Mouse (Mus musculus) T-cell, adult 2 months (primary cell): Measurements from ENCODE around the gene Plekha8.
A peak's percentile ranks its signal among the peaks of the same experiment; 100 is the strongest.

Experiments
- DNase-seq: peaks from one replicate; pipeline ENCODE4 v3.0.0; 2022; ENCODE audit warnings: low spot score

Plekha8 gene

DNA sequence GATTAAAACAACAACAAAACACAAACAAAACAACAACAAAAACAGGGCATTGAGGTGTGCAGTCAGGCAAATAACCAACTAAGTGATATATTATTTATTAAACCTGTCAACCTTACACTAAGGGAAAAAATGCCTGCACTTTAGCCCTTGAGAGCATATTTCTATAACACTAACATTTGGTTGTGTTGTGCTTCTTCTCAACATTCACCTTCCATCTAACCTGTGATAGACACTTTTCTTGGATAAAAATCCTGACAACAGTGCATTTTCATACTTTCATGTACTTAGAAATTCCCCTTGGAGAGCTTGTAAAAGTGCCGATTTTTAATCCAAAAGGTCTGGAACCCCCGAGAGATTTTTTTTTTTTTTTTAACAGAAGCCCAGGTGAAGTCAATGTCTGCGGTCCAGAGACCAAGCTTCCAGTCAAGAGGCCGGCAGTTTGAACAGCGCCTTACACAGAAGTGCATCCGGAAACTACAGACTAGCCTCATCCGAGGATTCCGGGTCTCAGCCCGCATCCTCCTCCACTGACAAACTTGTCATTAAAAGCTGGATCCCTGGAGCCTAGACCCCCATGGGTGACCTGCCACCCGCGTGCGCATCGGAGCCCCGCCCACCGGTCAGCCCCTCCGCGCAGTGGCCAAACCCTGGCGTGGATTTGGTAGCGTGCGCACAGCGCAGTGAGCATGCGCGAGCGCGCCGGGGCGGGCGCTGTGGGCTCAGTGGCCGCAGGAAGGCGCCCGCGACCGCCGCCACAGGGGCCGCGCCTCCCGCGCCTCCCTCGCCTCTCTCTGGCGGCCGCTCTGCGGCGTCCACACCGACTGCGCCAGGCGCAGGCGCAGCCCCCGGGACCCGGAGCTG is at the start of gene Plekha8:
Plekha8 (plus strand) TSS at position 643 of the 861 bp plus-strand sequence.
- DNase-seq: peak; percentile 78

DNA sequence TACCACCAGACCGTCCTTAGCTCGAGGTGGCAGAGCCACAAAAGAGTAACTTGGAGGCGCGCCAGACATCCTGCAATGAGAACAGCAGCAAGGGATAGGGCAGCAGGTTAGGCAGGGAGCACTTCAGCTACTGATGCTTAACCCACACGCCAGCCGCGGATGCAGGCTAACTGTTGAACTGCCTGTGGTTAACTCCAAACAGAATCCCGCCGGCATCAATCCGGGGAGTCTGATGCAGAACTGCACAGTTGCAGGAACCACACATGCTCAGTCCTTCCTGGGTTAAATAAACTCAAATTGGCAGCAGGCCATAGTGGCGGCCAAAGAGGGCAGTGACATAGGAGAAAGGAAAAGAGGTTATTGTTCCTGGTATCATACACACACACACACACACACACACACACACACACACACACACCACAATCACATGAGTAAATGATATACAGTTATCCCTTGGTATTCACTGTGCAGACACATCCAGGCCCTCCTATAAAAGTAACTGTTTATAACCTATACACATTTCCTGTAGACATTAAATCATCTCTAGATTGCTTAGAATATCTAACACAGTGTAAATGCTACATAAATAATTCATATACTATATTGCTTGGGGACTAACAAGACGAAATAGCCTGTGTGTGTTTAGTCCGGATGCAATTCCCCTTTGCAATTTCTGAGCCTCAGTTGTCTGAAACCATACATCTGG is 46.4 kb upstream of the Plekha8 start:
- DNase-seq: no peak

DNA sequence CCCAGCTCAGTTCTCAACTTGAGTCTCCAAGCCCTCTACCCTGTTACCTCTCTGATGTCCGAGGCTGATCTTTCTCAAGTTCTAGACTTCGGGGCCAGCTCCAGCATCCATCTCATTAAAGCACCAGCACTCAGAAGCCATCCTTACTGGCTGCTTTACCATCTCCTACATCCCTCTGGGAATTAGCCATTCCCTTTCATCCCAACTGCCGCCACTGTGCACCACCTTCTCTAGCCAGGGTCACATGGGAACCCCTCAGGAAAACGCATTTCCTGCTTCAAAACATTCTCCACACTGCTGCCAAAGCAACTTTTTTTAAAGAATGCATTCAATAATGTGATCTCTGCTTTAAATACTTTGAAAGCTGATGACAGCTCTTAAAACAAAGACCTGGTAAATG is 45.6 kb upstream of the Plekha8 start:
- no peak for DNase-seq

DNA sequence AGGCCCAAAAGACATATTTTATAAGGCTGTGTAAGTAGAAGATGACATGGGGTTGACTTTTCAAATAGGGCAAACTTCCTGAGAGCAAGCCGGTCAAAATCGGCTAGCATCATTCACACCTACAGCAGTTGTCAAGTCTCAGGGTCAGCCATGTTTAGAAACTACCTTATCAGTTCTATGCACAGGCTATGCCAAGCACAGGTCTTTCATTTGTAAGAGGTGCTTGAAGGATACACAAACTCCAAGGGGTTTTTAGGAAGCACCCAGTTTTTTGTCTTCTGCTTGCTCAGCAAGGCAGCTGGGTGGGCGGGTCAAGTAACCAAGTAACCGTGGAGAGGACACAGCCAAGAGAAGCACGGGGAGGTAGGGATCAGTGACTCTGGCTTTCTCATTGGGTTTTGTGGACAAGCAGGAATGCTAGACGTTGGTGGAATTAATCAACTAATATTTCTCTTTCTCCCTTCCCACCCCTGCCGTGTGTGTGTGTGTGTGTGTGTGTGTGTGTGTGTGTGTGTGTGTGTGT is 44.0 kb upstream of the Plekha8 start:
- DNase-seq: no peak

DNA sequence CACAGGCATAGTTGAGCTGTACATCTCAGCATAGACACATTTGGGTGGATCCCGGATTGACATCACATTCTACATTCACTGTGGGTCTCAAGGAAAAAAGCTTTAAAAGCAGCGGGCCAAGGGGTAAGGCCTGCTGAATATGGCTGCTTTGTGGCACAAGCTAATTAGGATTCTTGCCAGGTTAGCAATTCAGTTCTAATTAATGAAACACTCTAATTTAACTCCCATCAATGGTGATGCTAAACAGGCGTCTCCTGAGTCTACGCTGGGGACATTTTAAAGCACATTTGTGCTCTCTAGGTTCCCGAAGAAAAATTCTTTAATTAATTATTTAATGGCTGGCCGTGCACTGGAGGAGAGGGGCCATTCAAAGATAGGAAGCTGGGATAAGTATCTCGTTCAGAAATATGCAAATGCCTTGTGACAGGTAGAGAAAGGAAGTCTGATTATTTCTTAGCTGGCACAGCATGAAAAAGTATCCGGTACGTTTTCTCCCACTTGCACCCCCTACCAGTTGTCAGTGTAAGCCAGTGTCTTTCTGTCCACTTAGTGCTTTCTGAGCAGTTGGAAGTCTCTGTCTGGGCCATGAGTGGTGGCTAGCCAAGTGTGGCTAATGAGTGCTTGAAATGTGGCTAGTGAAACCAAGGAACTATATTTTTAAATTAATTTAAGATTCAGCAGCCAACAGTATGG is 42.0 kb upstream of the Plekha8 start:
- DNase-seq: no peak

DNA sequence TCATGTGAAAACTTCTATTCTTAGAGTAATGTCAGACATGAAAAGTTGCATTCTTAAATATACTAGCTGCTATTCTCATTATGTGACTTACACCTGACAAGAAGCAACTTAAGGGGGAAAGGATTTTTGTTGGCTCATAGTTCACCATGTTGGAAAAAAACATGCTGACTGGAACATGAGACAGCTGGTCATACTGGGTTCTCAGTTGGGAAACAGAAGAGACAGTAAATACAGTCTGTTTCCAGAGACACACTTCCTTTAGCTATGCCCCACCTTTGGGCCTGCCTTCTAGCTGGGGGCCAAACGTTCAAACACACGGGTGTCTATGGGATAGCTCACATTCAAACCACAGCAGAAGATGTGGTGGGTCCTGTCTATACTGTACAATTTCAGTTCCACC is 41.3 kb upstream of the Plekha8 start:
- no peak for DNase-seq

DNA sequence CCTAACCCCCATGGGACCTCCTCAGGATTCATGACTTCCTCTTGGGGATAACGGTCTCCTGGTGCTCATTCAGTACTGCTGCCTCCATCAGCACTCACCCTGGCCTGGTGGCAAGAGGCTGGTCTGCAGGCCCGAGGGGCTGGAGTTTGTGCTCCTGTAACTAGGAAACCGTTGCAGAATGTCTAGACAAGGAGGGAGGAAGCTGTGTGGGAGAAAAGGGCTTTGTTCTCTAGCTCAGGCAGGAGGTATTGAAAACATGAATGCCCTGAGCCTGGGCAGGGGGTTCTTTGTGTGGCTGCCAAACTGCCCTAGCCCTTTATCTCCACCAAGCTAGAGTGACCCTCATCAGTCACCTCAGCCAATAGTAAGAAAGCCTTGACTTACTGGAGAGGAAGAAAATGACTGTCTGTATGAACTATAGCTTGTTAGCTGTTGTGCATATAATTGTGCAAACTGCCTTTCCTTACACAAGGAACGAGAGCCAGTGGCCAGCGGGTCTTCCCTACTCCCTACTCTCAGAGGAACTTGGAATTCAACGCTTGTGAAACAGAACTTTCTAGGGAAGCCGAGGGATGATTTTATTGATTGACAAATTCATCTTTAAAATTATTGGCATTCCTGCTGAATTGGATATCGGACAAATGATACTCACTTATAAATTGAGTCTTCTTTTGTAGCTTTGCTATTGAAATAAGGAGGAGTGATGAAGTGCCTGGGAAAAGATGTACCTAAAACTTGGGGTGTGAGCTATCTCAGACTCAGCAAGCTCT is 40.4 kb upstream of the Plekha8 start:
- no peak for DNase-seq

DNA sequence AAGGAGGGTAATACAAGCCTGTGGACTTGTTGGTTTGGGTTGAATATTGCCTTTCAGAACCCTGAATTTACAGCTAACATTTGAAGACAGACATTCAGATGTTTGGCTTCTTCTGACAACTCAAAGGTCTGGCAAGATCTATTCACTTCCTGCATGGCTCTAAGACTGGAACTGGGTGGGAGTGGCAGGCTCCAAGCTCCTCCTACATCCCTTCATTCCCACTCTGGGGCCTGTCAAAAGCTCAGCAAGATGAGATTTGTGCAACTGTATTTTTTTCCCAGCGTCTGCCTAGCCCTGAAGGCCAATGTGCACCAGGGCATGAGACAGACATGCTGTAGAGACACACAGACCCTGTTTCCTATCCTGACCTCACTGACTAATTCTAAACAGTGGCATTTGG is 39.1 kb upstream of the Plekha8 start:
- DNase-seq: no peak

DNA sequence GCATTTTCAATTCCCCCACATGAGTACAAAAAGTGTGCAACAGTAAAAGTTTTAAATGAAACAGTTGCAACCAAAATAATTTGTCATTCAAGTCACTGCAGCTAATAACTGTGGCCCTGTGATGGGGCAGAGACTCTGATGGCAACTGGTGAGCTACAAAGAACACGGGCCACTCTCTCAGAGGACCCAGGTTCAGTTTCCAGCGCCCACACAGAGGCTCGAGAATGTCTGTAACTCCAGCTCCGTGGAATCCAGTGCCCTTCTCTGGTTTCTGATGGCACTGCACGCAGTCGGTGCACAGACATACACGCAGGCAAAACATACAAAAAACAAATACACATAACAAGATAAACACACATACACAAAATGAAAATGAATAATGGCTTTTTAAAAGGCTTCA is 37.2 kb upstream of the Plekha8 start:
- DNase-seq: no peak

DNA sequence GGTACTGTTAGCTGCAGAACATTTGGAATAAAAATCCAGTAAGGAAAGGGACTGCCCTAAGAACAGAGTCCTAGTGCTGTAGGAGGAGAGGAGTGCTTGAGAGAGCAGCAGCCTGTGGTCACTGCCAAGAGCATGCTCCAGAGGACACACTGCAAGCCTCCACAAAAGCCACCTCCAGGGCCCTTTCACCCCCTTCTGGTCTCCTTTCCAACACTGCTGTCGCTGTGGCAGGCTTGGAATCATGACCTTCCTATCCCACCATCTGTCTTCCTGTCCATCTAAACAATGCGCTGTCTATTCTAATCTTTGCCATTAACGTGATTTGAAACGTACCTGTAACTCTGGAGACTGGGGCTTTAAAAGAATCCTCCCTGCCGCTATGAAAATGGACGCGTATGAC is 36.4 kb upstream of the Plekha8 start:
- no peak for DNase-seq

DNA sequence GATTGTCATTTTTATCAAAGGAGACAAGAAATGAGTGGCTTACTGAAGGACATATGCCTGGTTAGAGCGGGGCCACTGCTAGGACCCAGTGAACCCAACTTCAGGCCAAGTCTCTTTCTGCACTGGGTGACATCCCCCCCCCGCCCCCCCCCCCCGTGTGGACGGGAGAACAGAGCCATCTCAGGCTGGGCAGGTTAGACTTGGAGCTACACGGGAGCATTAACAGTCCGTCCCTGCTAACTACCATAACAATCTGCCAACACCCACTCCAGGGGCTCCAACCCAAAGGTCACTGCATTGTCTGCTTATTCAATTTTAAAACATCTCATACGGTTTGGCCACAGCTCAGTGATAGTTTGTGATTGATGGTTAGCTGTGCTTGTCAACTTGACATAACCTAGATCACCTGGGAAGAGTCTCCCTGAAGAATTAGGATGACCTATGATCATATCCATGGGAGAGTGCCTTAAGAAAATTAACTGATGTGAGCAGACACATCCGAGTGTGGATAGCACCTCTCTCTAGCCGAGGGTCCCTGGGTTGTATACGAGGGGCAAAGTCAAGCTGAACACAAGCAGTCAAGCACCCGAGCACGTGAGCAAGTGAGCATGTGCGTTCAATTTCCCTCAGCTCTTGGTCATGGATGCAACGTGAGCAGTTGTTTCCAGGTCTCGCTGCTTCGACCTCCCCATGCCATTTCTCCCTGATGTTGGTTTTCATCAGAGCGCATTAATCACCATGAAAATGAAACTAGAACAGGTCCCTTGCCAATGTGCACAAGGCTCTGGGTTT is 32.7 kb upstream of the Plekha8 start:
- no peak for DNase-seq

DNA sequence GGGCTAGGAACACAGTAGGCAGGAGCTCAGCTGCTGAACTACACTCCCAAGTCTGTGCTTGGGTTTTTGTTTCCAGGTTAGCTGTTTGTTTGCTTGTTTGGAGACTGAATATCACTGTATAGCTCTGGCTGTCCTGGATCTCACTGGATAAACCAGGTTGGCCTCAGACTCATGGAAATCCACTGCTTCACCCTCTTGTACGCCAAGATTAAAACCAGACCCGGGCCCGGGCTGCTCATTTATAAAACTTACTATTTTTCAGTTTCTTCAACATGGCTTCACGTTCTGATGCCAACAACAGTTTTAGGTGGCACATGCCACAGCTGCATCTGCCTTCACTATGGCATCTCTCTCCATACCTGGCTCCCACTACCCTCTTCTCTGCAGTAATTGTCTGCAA is 31.4 kb upstream of the Plekha8 start:
- no peak for DNase-seq

DNA sequence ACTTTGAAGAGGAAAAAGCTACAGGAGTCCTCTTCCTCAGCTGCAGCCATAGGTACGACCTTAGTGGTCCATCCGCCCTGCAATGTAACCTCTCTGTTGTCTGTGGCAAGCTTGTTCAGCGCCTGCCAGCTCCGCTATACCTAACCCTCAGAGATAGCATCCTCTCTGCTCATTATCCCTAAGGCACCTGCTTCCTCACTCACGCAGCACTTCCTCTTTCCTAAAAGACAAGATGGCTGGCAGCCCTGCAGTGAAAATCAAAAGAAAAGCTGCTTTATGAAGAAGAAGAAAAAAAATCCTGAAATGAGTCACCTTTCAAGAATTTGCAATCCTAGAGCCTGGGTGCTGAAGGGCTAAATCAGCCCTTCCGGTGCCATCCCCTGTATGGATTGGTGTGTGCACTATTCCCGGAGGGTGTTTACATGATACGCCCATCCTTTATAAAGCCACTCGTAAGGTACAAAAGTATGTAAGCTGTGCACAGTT is 30.4 kb upstream of the Plekha8 start:
- DNase-seq: no peak

DNA sequence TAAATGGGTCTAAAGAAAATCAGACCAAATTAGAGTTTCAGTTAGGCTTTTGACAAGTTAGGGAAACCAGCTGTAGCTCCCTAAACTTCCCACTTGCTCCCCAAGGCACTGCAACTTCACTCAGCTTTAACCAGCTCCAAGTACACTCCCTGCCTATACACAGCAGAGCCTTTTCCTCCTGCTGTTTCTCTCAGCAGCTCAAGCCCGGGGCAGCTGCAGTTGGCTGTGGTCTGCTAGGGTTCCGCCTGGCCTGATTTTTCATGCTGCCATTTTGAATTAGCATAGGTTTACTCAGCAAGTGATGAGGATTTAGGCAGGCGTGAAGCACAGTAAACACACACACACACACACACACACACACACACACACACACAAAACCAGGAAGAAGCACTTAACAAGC is 29.9 kb upstream of the Plekha8 start:
- DNase-seq: no peak

DNA sequence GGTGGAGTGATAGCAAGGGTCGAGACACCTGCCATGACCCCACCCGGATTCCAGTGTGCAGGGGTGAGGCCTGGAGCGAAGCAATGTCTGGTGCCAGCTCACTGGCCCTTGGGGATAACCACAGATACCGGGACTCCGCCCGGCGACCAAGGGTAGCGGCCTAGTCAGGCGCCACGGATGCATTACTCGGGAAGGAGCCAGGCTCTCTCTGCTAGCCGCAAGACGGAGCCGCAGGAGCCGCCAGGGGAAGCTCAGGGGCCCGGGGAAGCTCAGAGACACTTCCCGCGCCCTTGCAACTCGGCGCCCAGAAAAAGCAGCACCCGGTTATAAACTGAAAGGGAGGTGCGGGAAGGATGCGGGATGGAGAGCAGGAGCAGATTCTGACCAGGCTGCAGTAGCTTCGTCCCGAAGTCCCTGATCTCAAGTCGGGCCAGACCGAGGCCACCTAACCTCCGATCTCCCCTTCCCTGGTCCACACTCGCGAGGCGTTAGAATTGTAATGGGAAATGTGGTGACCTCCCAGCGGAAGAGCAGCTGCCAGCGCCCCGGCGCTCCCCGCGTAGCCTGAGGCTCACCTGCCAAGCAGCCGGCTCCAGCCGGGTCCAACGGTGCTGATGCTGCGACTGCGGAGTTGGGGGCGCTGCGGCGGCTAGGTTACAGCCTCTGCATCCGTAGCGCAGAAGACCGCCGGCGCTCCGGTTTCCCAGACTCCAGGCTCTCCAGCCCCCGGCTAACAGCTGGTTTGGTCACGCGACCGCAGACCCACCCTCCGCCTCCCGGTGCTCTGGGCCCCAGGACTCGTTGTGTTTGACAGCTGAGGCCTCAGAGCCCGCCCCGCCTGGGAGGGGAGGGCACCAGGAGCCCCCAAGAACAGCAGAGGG is 29.0 kb upstream of the Plekha8 start, which contains the start of gene Scrn1:
Scrn1 (minus strand) TSS at position 825 of the 881 bp plus-strand sequence.
- DNase-seq: peak; percentile 3

DNA sequence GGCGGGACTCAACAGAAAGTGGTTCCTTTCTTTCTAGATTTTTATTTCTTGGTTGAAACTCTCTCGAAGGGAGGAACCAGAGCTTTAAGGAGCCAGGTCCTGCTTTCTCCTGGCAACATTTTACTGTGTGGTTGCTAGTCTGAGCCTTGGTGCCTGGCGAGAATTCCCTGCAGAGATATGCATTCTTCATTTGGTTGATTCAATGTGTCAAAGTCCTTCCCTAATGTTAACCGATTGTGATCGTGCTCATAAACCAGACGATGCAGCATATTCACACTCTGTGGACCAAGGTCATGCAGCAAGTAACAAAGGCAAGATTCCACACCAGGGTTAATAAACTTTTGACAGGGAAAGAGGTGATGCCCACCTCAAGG is 28.4 kb upstream of the Plekha8 start:
- DNase-seq: no peak

DNA sequence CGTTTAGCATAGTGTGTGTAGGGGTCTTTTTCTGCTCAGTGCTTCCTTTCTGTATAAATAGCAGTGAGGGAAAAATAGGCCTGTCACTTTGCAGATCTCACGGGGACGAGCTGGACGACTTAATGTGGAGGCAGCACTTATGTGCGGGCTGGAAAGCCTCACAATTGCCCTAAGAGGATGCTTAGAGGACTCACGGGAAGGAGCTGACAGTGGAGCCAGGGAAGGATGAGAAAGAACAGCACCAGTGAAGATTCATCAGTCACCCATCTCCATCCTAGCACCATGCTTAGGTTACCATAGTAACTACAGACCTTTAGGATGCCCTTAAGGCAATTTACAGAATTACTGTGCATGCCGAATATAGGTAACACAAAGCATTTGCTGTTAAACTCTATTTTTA is 25.1 kb upstream of the Plekha8 start:
- DNase-seq: no peak

DNA sequence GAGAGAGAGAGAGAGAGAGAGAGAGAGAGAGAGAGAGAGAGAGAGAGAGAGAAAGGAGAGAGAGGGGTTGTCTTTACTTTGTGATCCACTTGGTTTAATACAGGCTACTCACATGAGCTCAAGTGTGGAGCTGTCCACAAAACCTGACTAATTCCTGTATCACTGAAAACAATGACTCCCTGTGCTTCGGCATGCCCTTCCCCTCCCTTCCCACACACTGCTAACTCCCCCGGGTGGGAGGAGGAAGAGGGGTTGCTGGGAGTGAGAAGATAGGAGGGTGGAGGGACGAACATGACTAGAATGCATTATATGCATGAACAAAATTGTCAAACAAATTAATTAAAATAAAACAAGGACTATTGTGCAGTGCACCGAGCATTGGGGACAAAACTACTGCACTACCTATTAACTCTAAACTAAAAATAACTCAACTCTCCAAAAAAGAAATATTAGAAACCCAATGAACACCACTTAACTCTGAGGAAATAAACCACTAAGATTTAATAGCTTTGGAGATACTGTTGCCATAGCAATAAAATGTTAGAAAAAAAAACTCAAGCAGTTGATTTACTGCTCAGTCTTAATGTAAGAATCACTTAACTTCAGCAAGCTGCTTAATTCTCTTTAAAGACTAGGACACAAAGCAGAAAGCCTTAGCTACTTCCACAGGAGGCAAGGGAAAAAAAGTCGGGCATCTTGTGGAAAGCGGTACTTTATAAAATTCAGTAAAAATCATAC is 21.5 kb upstream of the Plekha8 start:
- no peak for DNase-seq

DNA sequence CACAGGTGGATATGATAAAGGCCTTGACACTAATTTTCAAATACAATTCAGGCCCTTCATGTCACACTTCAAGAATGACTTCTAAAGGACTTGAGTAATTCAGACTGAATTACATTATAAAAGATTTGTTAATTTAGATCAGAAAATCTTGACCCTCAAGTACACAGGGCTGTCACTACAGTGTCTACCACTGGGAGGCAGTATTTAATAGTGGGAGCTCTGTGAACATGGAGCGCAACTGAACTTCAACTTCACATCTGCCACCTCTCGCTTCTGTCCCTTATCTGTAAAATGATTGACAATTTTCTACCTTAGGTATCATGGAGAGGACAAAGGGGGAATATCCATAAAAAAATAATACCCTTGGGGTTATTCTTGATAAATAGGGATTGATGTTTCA is 8.7 kb upstream of the Plekha8 start:
- DNase-seq: peak; percentile 39
